Mouse (Mus musculus): Measurements from ENCODE around the gene Plk5. TPM values are rescaled to one million over a fixed set of nuclear protein-coding genes. Genes with fewer than 3 reads are reported as not detected.
A peak's percentile ranks its signal among the peaks of the same experiment; 100 is the strongest.
"Not testable (repeated sequence)": the region's sequence is repeated elsewhere in the genome, so short reads cannot be mapped to it uniquely, and the experiment has no call there.

Gene Plk5
- polyA plus RNA-seq, 1 experiment from 2014 or later, result 0.18 TPM

DNA sequence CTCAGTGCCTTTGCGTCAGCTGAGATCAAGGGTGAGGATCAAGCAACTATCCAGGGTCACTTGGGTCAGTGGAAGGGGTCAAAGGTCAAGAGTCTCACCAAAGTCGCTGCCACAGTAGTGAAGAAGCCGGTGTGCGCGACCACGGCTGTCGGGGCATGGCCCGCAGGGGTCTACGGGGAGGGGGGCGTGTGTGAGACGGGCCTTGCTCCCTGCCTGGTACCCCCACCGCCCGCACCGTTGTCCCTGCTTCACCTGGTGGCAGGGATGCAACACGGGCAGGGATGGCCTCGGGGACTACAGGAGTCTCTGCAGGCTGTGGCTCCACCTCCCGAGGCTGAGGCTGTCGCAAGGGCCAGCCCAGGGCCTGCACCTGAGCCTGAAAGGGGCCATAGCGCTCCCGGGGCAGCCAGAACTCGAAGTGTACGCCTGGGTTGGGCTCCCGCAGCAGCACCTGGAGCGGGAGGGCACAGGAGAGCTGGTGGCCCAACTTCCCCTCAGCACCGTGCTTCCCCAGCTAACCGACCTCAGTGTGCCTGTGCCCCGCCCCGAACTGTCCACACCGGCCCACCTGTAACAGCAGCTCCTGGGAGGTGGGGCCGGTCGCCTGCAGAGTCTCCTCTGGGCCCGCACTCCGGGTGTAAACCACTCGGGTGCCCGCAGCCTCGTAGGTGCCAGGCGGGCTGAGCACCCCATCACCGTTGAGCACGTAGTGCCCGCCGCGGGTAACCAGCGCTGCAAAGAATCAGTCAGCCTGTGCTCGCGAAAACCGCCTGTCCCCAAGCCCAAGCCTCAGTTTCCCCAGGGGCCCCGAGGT, 14.6 kb upstream of the Plk5 start:
- peak overlapping the region; percentile 50 for H3K4me3 ChIP-seq (ENCODE audit: low read depth, low read length)
- no peaks in the 10 kb centered on the region for H3K9me3 ChIP-seq (replicated peaks; ENCODE audit: control insufficient read depth, low read length)
- WGBS (ENCODE audit: insufficient replicate concordance), result 4% methylated on average over 47 of the region's 47 CpGs
- H3K36me3 ChIP-seq (ENCODE audit: control insufficient read depth, insufficient read depth), result no peaks in the 10 kb centered on the region
- H3K27ac ChIP-seq (ENCODE audit: low read length), result no peak overlapping the region
- peaks cover 62% of the 10 kb centered on the region for H3K4me1 ChIP-seq (ENCODE audit: control insufficient read depth, low read depth, low read length)
- peaks cover 30% of the 10 kb centered on the region for H3K27me3 ChIP-seq (ENCODE audit: control insufficient read depth, insufficient read depth, low read depth, low read length)
- ATAC-seq (ENCODE audit: low read depth), result no peak
- H3K4me2 ChIP-seq (ENCODE audit: low read depth, low read length), result peak overlapping the region; percentile 71
- peak overlapping the region; percentile 26; the same call in 1 of the 2 replicates for H3K9ac ChIP-seq (ENCODE audit: low read depth, low read length)

DNA sequence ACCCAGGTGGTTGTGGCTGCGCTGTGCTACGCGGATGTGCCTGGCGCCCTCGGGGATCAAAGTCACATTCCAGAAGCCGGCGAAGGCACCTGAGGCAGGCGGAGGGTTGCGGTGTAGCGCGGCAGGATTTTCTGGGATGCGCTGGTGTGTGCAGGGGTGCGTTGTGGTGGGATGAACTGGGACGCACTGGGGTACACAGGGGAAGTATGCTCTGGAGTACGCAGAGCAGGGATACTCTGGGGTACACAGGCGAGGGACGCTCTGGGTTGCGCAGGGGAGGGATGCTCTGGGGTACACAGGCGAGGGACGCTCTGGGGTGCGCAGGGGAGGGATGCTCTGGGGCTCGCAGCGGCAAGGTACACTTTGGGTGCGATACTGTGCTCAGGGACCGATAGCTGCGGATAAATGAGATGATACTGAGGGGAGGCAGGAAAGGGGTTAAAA, 13.9 kb upstream of the Plk5 start:
- Histone ChIP-seq H3K36me3 (ENCODE audit: control insufficient read depth, insufficient read depth) (no peaks in the 10 kb centered on the region), H3K4me3 (ENCODE audit: low read depth, low read length) (peak overlapping the region; percentile 50), H3K9ac (ENCODE audit: low read depth, low read length) (peak overlapping the region; percentile 42), H3K4me2 (ENCODE audit: low read depth, low read length) (peak overlapping the region; percentile 71), H3K27ac (ENCODE audit: low read length) (peak overlapping the region; percentile 95), H3K27me3 (ENCODE audit: control insufficient read depth, insufficient read depth, low read depth, low read length) (peaks cover 33% of the 10 kb centered on the region), H3K4me1 (ENCODE audit: control insufficient read depth, low read depth, low read length) (peaks cover 63% of the 10 kb centered on the region), H3K9me3 (replicated peaks; ENCODE audit: control insufficient read depth, low read length) (no peaks in the 10 kb centered on the region)
- WGBS (ENCODE audit: insufficient replicate concordance), result 4% methylated on average over 26 of the region's 26 CpGs
- no peak for ATAC-seq (ENCODE audit: low read depth)

DNA sequence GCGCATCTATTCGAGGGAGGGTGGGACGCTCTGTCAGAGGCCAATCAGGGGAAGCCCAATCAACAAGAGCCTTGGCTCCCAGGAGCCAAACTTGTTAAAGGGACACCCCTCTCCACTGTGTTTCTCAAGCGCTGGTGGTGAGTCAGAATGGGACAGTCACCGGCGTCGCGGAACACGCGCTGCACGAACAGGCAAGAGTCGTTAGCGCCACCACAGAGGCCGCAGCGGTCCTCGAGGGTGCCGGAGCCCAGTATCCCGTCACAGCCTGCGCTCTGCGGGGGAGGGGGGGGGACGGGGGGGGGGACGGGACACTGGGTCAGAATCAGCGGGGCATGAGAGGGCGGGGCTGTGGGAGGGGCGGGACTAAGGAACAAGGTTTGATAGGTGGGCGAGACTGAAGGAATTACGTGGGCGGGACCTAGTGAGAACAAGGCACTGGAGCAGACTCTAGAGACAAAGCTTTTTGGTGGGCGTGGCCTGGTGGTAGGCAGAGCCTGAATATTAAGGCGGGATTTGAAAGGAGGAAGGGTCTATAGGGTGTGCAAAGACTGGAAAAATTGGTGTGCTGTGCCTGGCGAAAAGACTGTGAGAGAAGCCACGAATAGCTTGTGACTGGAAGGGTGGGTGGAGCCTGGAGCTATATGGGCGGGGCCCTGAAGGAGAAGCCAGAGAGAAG, 13.4 kb upstream of the Plk5 start:
- H3K9ac ChIP-seq (ENCODE audit: low read depth, low read length), result peak overlapping the region; percentile 42
- ATAC-seq (ENCODE audit: low read depth), result peak; percentile 28
- under 1% methylated on average over 31 of the region's 33 CpGs for WGBS (ENCODE audit: insufficient replicate concordance)
- peaks cover 69% of the 10 kb centered on the region for H3K4me1 ChIP-seq (ENCODE audit: control insufficient read depth, low read depth, low read length)
- peaks cover 39% of the 10 kb centered on the region for H3K27me3 ChIP-seq (ENCODE audit: control insufficient read depth, insufficient read depth, low read depth, low read length)
- H3K27ac ChIP-seq (ENCODE audit: low read length), result peak overlapping the region; percentile 95
- H3K9me3 ChIP-seq (replicated peaks; ENCODE audit: control insufficient read depth, low read length), result no peaks in the 10 kb centered on the region
- H3K4me2 ChIP-seq (ENCODE audit: low read depth, low read length), result peak overlapping the region; percentile 71
- H3K4me3 ChIP-seq (ENCODE audit: low read depth, low read length), result peak overlapping the region; percentile 50
- H3K36me3 ChIP-seq (ENCODE audit: control insufficient read depth, insufficient read depth), result no peaks in the 10 kb centered on the region

DNA sequence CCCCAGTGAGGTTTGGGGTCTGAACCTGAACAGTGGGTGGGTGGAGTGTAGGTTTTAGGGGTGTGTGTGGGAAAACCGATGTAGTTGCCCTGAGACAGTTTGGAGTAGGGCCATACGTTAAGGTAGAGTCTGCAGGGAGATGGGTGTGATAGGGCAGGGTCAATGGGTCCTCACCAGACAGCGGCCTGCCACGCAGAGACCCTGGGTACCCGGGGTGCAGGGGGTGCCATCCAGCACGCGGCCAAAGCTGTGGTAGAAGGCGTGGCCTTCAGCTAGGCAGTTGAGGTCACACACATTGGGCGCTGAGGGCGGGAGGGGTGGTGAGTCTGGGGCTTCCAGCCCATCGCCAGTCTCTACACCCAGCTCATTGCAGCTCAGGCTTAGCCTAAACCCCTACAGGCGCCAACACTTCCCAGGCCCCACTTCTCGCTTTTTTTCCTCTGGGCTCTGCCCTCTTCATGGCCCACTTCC, 12.8 kb upstream of the Plk5 start:
- 17% methylated on average over 13 of the region's 13 CpGs for WGBS (ENCODE audit: insufficient replicate concordance)
- Histone ChIP-seq H3K4me3 (ENCODE audit: low read depth, low read length) (peak overlapping the region; percentile 50), H3K9me3 (replicated peaks; ENCODE audit: control insufficient read depth, low read length) (no peaks in the 10 kb centered on the region), H3K4me2 (ENCODE audit: low read depth, low read length) (peak overlapping the region; percentile 71), H3K9ac (ENCODE audit: low read depth, low read length) (peak overlapping the region; percentile 56), H3K4me1 (ENCODE audit: control insufficient read depth, low read depth, low read length) (peaks cover 75% of the 10 kb centered on the region), H3K27me3 (ENCODE audit: control insufficient read depth, insufficient read depth, low read depth, low read length) (peaks cover 45% of the 10 kb centered on the region), H3K36me3 (ENCODE audit: control insufficient read depth, insufficient read depth) (no peaks in the 10 kb centered on the region), H3K27ac (ENCODE audit: low read length) (peak overlapping the region; percentile 95)
- ATAC-seq (ENCODE audit: low read depth), result no peak

DNA sequence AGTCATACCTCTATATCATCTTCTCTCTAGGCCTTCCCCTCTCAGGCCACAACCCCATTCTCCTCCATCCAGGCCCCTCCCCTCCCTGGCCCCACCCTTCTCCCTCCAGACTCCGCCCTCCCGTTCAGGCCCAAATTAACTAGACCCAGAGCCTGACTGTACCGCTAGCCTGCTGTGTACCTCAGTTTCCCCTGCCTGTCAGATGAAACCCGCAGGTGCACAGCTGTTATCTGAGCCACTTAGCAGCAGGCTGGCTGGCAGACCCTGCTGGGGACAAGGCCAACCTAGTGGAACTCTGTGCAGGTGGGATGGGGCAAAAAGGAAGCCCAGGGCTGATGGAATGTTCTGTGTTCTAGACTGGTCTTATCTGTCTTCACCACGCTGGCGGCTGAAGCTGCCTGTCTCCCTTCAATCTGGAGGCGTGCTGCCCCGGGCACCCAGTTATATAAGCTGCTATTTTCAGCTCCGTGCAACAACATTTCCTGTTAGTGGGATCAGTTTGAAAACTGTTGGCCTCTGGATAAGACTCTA, 12.1 kb upstream of the Plk5 start:
- peak overlapping the region; percentile 62 for H3K9ac ChIP-seq (ENCODE audit: low read depth, low read length)
- no peaks in the 10 kb centered on the region for H3K9me3 ChIP-seq (replicated peaks; ENCODE audit: control insufficient read depth, low read length)
- 7% methylated on average over 9 of the region's 9 CpGs for WGBS (ENCODE audit: insufficient replicate concordance)
- peak overlapping the region; percentile 95 for H3K27ac ChIP-seq (ENCODE audit: low read length)
- H3K4me3 ChIP-seq (ENCODE audit: low read depth, low read length), result peak overlapping the region; percentile 50
- peak overlapping the region; percentile 71 for H3K4me2 ChIP-seq (ENCODE audit: low read depth, low read length)
- no peaks in the 10 kb centered on the region for H3K36me3 ChIP-seq (ENCODE audit: control insufficient read depth, insufficient read depth)
- H3K4me1 ChIP-seq (ENCODE audit: control insufficient read depth, low read depth, low read length), result peaks cover 77% of the 10 kb centered on the region
- peaks cover 52% of the 10 kb centered on the region for H3K27me3 ChIP-seq (ENCODE audit: control insufficient read depth, insufficient read depth, low read depth, low read length)
- peak; percentile 79 for ATAC-seq (ENCODE audit: low read depth)

DNA sequence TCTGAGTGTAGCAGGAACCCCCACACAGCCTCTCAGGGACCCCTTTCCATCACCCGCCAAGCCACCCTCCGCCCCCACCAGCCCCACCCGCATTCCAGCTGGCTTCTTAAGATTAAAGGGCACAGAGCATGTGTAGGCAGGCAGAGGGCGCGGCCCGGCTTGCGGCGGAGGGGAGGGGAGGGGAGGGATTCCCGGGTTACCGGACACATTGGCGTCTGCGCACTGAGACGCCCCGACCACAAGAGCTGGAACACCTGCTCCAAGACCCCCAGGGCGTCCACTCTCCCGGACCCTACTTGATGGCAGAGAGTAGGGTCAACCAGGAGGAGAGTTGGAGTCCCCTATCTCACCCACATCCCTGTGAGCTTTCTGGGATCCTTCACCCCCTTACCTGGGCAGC, 11.1 kb upstream of the Plk5 start:
- H3K36me3 ChIP-seq (ENCODE audit: control insufficient read depth, insufficient read depth), result no peaks in the 10 kb centered on the region
- peak overlapping the region; percentile 95 for H3K27ac ChIP-seq (ENCODE audit: low read length)
- H3K9me3 ChIP-seq (replicated peaks; ENCODE audit: control insufficient read depth, low read length), result no peaks in the 10 kb centered on the region
- peak overlapping the region; percentile 71 for H3K4me2 ChIP-seq (ENCODE audit: low read depth, low read length)
- H3K27me3 ChIP-seq (ENCODE audit: control insufficient read depth, insufficient read depth, low read depth, low read length), result peaks cover 61% of the 10 kb centered on the region
- WGBS (ENCODE audit: insufficient replicate concordance), result 2% methylated on average over 15 of the region's 16 CpGs
- ATAC-seq (ENCODE audit: low read depth), result peak; percentile 39
- peak overlapping the region; percentile 62 for H3K9ac ChIP-seq (ENCODE audit: low read depth, low read length)
- peak overlapping the region; percentile 50 for H3K4me3 ChIP-seq (ENCODE audit: low read depth, low read length)
- peaks cover 73% of the 10 kb centered on the region for H3K4me1 ChIP-seq (ENCODE audit: control insufficient read depth, low read depth, low read length)

DNA sequence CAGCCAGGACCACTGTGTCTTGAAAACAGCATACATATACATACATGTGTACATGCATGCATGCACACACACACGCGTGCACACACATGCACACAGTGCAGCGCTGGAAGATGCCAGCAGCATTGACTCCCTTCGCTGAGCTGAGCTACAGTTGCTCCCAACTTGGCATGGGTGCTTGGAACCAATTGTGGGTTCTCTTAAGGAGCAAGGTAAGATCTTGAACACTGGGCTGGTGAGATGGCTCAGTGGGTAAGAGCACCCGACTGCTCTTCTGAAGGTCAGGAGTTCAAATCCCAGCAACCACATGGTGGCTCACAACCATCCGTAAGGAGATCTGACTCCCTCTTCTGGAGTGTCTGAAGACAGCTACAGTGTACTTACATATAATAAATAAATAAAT, 10.3 kb upstream of the Plk5 start:
- 81% methylated on average over 5 of the region's 6 CpGs for WGBS (ENCODE audit: insufficient replicate concordance)
- not testable (repeated sequence) for H3K9ac ChIP-seq (ENCODE audit: low read depth, low read length); H3K9me3 ChIP-seq (replicated peaks; ENCODE audit: control insufficient read depth, low read length); ATAC-seq (ENCODE audit: low read depth); H3K4me3 ChIP-seq (ENCODE audit: low read depth, low read length); H3K36me3 ChIP-seq (ENCODE audit: control insufficient read depth, insufficient read depth); H3K27ac ChIP-seq (ENCODE audit: low read length)
- H3K4me1 ChIP-seq (ENCODE audit: control insufficient read depth, low read depth, low read length), result peaks cover 66% of the 10 kb centered on the region
- H3K4me2 ChIP-seq (ENCODE audit: low read depth, low read length), result peak overlapping the region; percentile 71; the same call in 1 of the 2 replicates
- H3K27me3 ChIP-seq (ENCODE audit: control insufficient read depth, insufficient read depth, low read depth, low read length), result peaks cover 59% of the 10 kb centered on the region

DNA sequence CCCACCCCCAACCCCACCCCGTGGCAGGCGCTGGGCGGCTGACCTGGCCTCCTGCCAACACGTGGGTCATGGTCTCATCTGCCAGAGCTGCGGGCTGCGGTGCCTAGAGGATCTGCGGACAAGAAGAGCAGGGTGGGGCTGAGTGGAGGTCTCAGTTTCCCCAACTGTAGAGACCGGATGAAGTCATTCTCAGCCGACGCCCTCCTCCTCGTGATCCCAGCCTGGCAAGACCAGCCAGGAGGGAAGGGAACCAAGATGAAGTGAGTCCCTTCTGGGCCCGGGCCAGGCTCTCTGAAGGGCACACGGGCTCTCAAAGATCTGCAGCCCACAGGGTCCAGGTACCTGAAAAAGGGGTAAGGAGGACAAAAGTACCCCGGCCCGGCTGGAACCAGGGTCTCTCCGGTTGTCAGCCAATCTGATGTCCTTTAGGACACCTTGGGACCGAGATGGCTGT, 8.7 kb upstream of the Plk5 start:
- Histone ChIP-seq H3K27ac (ENCODE audit: low read length) (no peak overlapping the region), H3K9me3 (replicated peaks; ENCODE audit: control insufficient read depth, low read length) (no peaks in the 10 kb centered on the region), H3K4me2 (ENCODE audit: low read depth, low read length) (peak overlapping the region; percentile 83), H3K4me3 (ENCODE audit: low read depth, low read length) (peak overlapping the region; percentile 57), H3K4me1 (ENCODE audit: control insufficient read depth, low read depth, low read length) (peaks cover 50% of the 10 kb centered on the region), H3K9ac (ENCODE audit: low read depth, low read length) (peak overlapping the region; percentile 52), H3K36me3 (ENCODE audit: control insufficient read depth, insufficient read depth) (no peaks in the 10 kb centered on the region), H3K27me3 (ENCODE audit: control insufficient read depth, insufficient read depth, low read depth, low read length) (peaks cover 54% of the 10 kb centered on the region)
- ATAC-seq (ENCODE audit: low read depth), result no peak
- WGBS (ENCODE audit: insufficient replicate concordance), result 10% methylated on average over 17 of the region's 17 CpGs
